Comparison of ENCODE assay signal across 18 mouse cellular contexts in genomic region chr9:91040546-91040945, GRCm38 (mm10).
A peak's percentile ranks its signal among the peaks of the same experiment; 100 is the strongest.
DNase-seq lines count a peak whose midpoint lies in the region; ATAC-seq lines count a peak whose summit lies in the region.
"Had no signal": no experiment of that assay in that cellular context is flagged by ENCODE, and none has a peak within 500 bp of the region (broad histone marks: within the 10 kb centered on the region; RNA-seq: fewer than 3 reads in every experiment).

No protein-coding gene starts in this region.

- no peak overlapping the region for H3K9ac ChIP-seq in hindbrain, embryonic 13.5 days
- H3K9ac ChIP-seq in midbrain, embryonic 13.5 days (replicated peaks): no peak overlapping the region
- no peak overlapping the region for H3K9ac ChIP-seq in midbrain, embryonic 15.5 days
- H3K9ac ChIP-seq in forebrain, embryonic 13.5 days: no peak overlapping the region
- H3K9ac ChIP-seq: heart, embryonic 13.5 days; limb, embryonic 13.5 days; liver, embryonic 14.5 days had no signal

- no peak overlapping the region for H3K4me3 ChIP-seq in hindbrain, embryonic 10.5 days
- H3K4me3 ChIP-seq in hindbrain, embryonic 13.5 days: no peak overlapping the region
- no peak overlapping the region for H3K4me3 ChIP-seq in midbrain, embryonic 13.5 days (replicated peaks)
- no peak overlapping the region for H3K4me3 ChIP-seq in midbrain, embryonic 15.5 days
- no peak overlapping the region for H3K4me3 ChIP-seq in forebrain, embryonic 13.5 days
- H3K4me3 ChIP-seq: heart, embryonic 13.5 days; limb, embryonic 13.5 days had no signal

- no peak for ATAC-seq in hindbrain, embryonic 13.5 days (ENCODE audit: low FRiP score)
- ATAC-seq in midbrain, embryonic 13.5 days: peak; percentile 55; the same call in 1 of the 2 replicates
- no peak for ATAC-seq in midbrain, embryonic 15.5 days (replicated peaks)
- peak; percentile 63; the same call in 1 of the 2 replicates for ATAC-seq in forebrain, embryonic 13.5 days

- H3K4me1 ChIP-seq in hindbrain, embryonic 10.5 days (replicated peaks): peaks cover 7% of the 10 kb centered on the region
- no peaks in the 10 kb centered on the region for H3K4me1 ChIP-seq in hindbrain, embryonic 13.5 days (replicated peaks)
- no peaks in the 10 kb centered on the region for H3K4me1 ChIP-seq in midbrain, embryonic 13.5 days (replicated peaks)
- H3K4me1 ChIP-seq in midbrain, embryonic 15.5 days: no peaks in the 10 kb centered on the region
- 0 out of 2 replicates have a peak, but pooled peaks cover 3% of the 10 kb centered on the region for H3K4me1 ChIP-seq in forebrain, embryonic 13.5 days
- H3K4me1 ChIP-seq: heart, embryonic 13.5 days; limb, embryonic 13.5 days had no signal

- 19% methylated on average over 2 of the region's 2 CpGs for WGBS in hindbrain, embryonic 10.5 days
- 24% methylated on average over 2 of the region's 2 CpGs for WGBS in hindbrain, embryonic 13.5 days
- 15% methylated on average over 2 of the region's 2 CpGs for WGBS in midbrain, embryonic 13.5 days
- 19% methylated on average over 2 of the region's 2 CpGs for WGBS in midbrain, embryonic 15.5 days
- 7% methylated on average over 2 of the region's 2 CpGs for WGBS in forebrain, embryonic 13.5 days

- no peaks in the 10 kb centered on the region for H3K27me3 ChIP-seq in hindbrain, embryonic 10.5 days (ENCODE audit: insufficient read depth, poor library complexity, severe bottlenecking)
- H3K27me3 ChIP-seq in hindbrain, embryonic 13.5 days: no peaks in the 10 kb centered on the region
- no peaks in the 10 kb centered on the region for H3K27me3 ChIP-seq in midbrain, embryonic 13.5 days
- H3K27me3 ChIP-seq in midbrain, embryonic 15.5 days (replicated peaks): no peaks in the 10 kb centered on the region
- H3K27me3 ChIP-seq in forebrain, embryonic 13.5 days: no peaks in the 10 kb centered on the region
- H3K27me3 ChIP-seq: heart, embryonic 13.5 days; limb, embryonic 13.5 days had no signal

- H3K4me2 ChIP-seq in hindbrain, embryonic 13.5 days: no peak overlapping the region
- H3K4me2 ChIP-seq in midbrain, embryonic 13.5 days (replicated peaks): no peak overlapping the region
- no peak overlapping the region for H3K4me2 ChIP-seq in midbrain, embryonic 15.5 days
- no peak overlapping the region for H3K4me2 ChIP-seq in forebrain, embryonic 13.5 days
- H3K4me2 ChIP-seq: heart, embryonic 13.5 days; limb, embryonic 13.5 days had no signal

- H3K36me3 ChIP-seq in hindbrain, embryonic 10.5 days: no peaks in the 10 kb centered on the region
- no peaks in the 10 kb centered on the region for H3K36me3 ChIP-seq in hindbrain, embryonic 13.5 days
- no peaks in the 10 kb centered on the region for H3K36me3 ChIP-seq in midbrain, embryonic 13.5 days
- H3K36me3 ChIP-seq in midbrain, embryonic 15.5 days (replicated peaks): no peaks in the 10 kb centered on the region
- H3K36me3 ChIP-seq in forebrain, embryonic 13.5 days (ENCODE audit: poor library complexity, severe bottlenecking): no peaks in the 10 kb centered on the region
- H3K36me3 ChIP-seq: heart, embryonic 13.5 days; limb, embryonic 13.5 days had no signal

- no peaks in the 10 kb centered on the region for H3K9me3 ChIP-seq in hindbrain, embryonic 10.5 days
- no peaks in the 10 kb centered on the region for H3K9me3 ChIP-seq in hindbrain, embryonic 13.5 days
- H3K9me3 ChIP-seq in midbrain, embryonic 13.5 days: no peaks in the 10 kb centered on the region
- no peaks in the 10 kb centered on the region for H3K9me3 ChIP-seq in midbrain, embryonic 15.5 days
- no peaks in the 10 kb centered on the region for H3K9me3 ChIP-seq in forebrain, embryonic 13.5 days (replicated peaks)
- H3K9me3 ChIP-seq: heart, embryonic 13.5 days; limb, embryonic 13.5 days had no signal

- H3K27ac ChIP-seq in hindbrain, embryonic 10.5 days: no peak overlapping the region
- no peak overlapping the region for H3K27ac ChIP-seq in hindbrain, embryonic 13.5 days
- H3K27ac ChIP-seq in midbrain, embryonic 13.5 days: no peak overlapping the region
- H3K27ac ChIP-seq in midbrain, embryonic 15.5 days: no peak overlapping the region
- H3K27ac ChIP-seq in forebrain, embryonic 13.5 days: no peak overlapping the region
- H3K27ac ChIP-seq: heart, embryonic 13.5 days; limb, embryonic 13.5 days; liver, embryonic 14.5 days; stomach, postnatal 0 days had no signal

- DNase-seq in hindbrain, embryonic 10.5 days (ENCODE audit: low spot score): peak; percentile 48
- no peak for DNase-seq in cerebellum, postnatal 4 days (ENCODE audit: low spot score in 2 of 2)
- no peak for DNase-seq in thymus, postnatal 14 days
- DNase-seq: adrenal gland, postnatal 10 days; cerebellum, adult 11-12 months; cerebellum, postnatal 36 days; heart, postnatal 36 days; kidney, adult 9 months; layer of hippocampus, adult 9-11 months; right cerebral cortex, postnatal 25 days had no signal

Comparison
In these comparisons a context has a peak if more than half of its experiments do, and no peak if none do; other contexts are left out.
1. ATAC-seq: peak in midbrain, embryonic 13.5 days (single experiment) and forebrain, embryonic 13.5 days (single experiment); none in hindbrain, embryonic 13.5 days (single experiment) and midbrain, embryonic 15.5 days (single experiment).